Mouse (Mus musculus) T-helper 2 cell (primary cell): ENCODE data around the gene Pkp4.

Experiments used
- in situ Hi-C: fragments of 300-600 bp; cut with MboI, MseI; formaldehyde crosslinking; loops from one replicate; pipeline ENCODE4 v1.15.1; 2025; ENCODE audit warnings: high pct_unique_total_duplicates

The Pkp4 gene

DNA sequence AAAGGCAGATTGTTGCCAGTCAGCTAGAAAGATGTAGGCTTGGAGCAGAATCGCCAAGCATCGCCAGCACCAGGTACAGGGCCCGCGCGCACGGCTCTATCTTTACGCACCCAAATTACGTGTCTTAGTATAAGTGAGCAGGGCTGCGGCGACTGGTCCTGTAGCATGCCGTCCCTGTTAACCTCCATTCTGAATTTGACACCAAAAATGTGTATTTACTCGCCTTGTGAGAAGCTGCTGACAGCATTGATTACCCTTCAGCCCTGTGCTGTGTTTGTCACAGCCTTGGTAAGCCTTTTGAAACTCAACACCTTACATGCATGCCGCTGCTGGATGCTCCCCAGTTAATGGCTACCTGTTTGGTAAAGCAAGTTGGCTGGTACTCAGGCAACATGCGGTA is 105.8 kb downstream of the Pkp4 start:
- in situ Hi-C loops: no loop called here

- in situ Hi-C loops: no loop called here
Measured at GRCm38 (mm10) chr2:59271835-59272234, 111.2 kb downstream of the Pkp4 start.

GRCm38 (mm10) chr2:59272713-59273112 is 112.1 kb downstream of the Pkp4 start:
- in situ Hi-C loops: no loop called here

- in situ Hi-C loops: no loop called here
Measured at GRCm38 (mm10) chr2:59280914-59281562, 120.4 kb downstream of the Pkp4 start.

DNA sequence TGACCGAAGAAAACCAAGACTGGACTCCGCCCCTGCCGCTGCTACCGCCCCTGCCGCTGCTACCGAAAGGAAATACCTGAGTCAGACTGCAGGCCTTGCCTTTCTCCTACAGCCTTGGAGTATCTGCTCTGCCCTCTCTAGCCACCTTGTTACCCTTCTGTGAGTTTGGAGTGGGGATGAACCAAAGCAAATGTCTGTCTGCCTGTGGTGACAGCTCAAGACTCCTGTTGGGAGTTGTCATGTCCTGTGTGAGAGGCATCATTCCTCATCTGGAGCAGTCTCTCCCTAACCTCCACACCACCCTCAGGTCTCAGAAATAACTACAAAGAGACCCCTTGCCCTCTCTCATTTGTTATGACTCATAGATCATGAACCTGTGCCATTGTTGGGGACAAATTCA is 122.3 kb downstream of the Pkp4 start:
- in situ Hi-C loops: no loop called here

DNA sequence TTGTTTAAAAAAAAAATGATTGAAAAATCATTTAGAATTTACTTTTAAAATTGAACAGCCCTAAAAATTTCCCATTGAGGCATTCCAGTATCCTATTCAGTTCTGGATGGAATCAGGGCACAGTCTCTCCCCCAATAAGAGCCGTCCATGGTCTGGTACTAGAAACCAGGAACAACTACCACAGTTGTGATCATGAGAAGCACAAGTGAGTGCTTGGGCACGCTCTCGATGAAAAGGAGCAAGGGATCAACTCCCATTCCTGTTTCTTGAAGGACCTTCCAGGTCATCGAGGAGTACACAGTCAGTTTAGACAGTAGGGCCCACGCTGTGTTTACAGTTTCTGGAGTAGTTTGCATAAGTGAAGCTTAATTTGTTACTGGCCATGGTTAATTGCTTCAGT is 123.6 kb downstream of the Pkp4 start:
- in situ Hi-C loops: no loop called here

DNA sequence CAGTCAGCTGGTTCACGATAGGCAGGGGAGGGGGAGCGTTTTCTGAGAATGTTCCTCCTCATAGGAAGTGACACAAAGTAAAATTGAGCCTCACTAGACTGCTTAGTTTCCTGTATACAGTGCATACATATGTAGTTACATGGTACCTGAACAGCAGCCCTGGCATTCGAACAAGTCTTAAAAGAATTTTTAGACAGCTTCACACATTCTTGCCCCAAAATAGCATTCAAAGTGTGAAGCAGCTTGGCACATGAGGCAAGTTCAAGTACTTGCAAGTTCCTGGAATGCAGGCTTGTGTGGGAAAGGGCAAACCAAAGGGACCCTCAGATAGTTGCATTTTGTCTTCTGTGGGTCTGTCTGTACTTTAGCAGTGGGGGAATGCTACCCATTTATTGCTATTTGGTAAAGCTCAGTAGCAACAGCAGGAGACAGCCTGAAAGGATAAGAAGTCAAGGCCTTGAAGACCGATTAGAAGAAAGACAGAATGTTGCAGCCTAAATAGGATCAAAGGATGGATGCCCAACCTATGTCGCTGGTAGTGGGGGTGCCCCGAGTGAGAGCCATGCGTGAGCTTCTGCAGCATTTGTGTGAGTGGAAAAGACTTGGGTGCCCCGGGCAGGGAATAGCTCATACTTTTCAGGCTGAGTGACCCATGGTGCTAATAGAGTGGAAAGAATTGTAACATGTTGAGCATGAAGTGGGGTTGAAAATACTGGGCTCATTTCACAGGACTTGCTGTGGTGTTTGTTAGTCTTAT is 124.3 kb downstream of the Pkp4 start:
- in situ Hi-C loops: no loop called here

DNA sequence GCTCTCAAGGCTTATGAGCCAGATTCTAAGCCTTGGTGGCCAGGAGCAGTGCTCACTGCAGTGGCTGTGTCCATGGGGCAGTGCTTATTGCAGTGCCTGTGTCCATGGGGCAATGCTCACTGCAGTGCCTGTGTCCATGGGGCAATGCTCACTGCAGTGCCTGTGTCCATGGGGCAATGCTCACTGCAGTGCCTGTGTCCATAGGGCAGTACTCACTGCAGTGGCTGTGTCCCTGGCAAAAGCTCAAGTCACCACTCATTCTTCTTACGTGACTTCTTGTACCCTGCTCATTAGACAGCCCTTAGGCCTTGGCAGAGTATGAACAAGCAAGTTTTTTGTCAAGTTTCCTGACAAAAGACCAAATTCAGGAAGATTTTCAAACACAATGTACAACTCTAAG is 124.9 kb downstream of the Pkp4 start:
- in situ Hi-C loops: no loop called here

DNA sequence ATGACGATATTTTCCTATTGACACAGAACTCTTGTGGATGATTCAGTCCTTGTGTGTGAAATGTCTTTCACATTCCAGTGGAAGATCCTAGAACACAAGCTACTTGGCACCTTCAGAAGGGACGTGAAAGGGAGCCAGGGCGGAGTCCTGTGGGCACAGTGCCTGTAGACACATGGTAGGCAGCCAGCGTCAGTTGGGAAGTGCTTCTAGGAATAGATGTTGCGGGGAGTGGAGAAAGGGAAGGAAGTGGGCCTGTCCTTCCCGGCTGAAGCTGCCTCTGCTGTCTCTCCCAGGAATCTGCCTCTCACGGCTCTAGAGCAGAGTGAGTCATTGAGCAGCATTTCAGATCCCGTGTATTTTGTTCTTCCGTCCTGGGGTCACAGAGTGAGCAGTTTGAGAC is 125.6 kb downstream of the Pkp4 start:
- in situ Hi-C loops: no loop called here

DNA sequence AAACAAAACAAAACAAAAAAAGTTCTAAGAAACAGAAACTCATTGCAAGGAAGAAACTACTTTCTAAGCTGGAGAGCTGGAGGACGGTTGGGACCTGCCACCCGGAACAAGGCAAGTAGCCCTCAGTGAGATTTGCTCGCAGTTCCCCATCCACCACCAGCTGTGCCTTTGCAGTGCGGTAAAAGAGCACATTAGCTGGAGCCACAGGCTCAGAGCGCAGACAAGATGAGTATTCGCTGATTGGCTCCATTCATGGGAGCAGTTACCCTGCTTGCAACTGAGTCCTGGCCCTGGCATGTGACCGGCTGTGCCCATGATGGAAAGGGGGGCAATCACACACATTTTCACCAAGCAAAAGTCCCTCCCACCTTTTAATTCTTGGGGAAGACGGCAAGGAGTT is 127.0 kb downstream of the Pkp4 start:
- in situ Hi-C loops: no loop called here

DNA sequence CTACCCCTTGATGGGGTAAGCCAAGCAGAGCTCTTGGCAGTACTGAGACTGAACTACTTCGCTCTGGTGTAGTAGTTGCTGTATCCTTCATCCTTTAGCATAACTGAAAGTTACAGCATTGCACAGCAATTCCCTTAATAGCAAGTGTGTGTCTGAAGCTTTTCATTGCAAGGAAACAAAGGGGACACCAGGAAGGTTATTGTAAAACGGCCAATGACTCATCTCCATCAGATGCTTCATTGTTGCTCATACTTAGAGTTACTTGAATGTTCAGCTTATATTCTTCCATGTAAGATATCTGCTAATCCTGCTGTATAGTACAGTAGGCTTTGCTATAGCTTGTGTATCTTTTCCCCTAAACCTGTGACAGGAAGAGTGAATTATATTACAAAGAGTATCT is 128.8 kb downstream of the Pkp4 start:
- in situ Hi-C loops: no loop called here

- in situ Hi-C loops: no loop called here
Measured at GRCm38 (mm10) chr2:59290391-59290790, 129.7 kb downstream of the Pkp4 start.

GRCm38 (mm10) chr2:59299831-59300230 is 139.2 kb downstream of the Pkp4 start:
- in situ Hi-C loops: no loop called here

GRCm38 (mm10) chr2:59301671-59302070 is 141.0 kb downstream of the Pkp4 start:
- in situ Hi-C loops: no loop called here

GRCm38 (mm10) chr2:59302430-59302829 is 141.8 kb downstream of the Pkp4 start:
- in situ Hi-C loops: no loop called here

DNA sequence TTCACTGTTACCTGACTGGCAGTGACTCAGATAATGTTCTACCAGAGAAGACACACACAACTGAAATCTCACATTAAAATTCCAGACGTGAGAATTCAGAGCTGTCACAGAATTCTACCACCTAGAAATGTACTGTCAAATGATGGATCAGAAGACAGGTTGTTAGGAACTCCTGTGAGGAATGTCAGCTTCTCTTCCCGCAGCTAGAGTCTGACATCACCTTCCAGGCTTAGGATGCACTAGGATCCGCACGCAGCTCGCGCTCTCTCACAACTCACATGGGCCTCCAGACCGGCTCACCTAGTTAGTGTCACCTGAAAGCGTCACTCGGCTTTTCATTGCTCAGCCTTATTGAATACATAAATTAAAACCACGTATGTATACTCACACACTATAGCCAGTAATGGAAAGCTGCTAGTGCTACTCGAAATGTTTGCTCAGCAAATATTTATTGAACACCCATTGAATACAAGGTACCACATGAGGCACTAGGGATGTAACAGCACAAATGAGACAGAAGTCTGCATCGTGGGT is 142.9 kb downstream of the Pkp4 start:
- in situ Hi-C loops: no loop called here

DNA sequence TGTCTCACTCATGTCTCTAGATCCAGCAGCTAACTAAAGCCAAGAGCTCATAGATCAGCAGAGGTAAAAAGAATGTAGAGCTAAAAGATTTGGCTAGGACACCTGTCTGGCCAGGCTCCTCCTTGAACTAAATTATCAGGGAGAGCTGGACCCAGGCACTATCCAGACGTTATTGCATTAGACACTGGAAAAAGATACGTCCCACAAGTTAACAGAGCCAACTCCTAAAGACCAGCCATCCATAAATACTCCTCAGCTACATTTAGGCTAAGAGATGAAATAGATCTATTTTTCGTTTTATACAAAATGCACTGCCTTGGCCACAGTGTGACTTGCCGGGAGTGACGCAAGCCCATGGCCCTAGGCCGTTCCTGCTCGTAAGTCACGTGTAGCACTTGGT is 146.7 kb downstream of the Pkp4 start:
- in situ Hi-C loops: no loop called here

- in situ Hi-C loops: no loop called here
Measured at GRCm38 (mm10) chr2:59308055-59308454, 147.4 kb downstream of the Pkp4 start.

DNA sequence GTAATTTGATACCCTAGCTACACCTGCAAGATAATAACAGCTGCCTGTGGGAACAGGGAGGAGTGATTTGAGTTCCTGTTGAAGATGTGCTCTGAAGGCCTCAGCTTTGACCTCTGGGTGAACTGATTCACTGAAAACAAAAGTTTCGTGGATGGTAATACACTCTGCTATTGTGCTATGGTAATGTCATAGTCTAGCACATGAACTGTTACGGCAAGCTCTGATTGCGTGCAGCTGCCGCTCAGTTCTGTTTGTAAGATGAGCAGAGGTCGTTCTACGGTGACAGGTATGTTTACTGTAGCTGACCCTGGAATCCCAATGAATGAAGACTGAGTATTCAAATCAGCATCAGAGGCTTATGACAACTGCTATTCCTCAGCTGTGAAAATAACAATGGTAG is 152.6 kb downstream of the Pkp4 start:
- in situ Hi-C loops: no loop called here

DNA sequence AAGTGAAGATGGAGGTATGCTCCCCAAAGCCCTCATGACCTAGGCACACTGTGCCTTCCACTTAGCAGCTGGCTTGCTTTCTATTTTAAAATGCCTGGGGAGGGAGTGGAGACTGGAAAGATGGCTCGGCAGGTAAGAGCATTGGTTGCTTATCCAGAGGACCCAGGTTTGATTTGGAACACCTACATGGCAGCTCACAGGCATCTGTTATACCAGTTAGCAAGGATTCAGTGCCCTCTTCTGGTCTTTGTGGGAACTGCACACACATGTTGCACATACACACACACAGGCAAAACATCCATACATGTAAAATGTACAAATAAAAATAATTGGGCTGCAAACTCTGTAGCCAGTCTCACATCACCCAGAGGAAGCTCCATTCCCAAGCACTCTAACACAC is 158.0 kb downstream of the Pkp4 start:
- in situ Hi-C loops: no loop called here

GRCm38 (mm10) chr2:59327946-59328345 is 167.3 kb downstream of the Pkp4 start:
- in situ Hi-C loops: no loop called here

GRCm38 (mm10) chr2:59331093-59331492 is 170.4 kb downstream of the Pkp4 start:
- in situ Hi-C loops: no loop called here

GRCm38 (mm10) chr2:59332523-59332922 is 171.9 kb downstream of the Pkp4 start:
- in situ Hi-C loops: no loop called here
